In genomic region chr9:107307886-107308285, GRCm38 (mm10) we compare ENCODE assay signal across 8 mouse cellular contexts. TPM values are rescaled to one million over a fixed set of nuclear protein-coding genes. Genes with fewer than 3 reads are reported as not detected.
DNase-seq lines count a peak whose midpoint lies in the region.

No protein-coding gene starts in this region.

- DNase-seq in spleen, postnatal 36 days (ENCODE audit: low spot score in 2 of 2): peak; percentile 35 to 58
- no peak for DNase-seq in spleen, adult 18-20 months
- DNase-seq in heart, embryonic 10.5 days (ENCODE audit: low spot score): no peak
- peak; percentile 94 for DNase-seq in kidney, postnatal 10 days
- peak; percentile 81 for DNase-seq in lung, postnatal 10 days
- peak; percentile 83 for DNase-seq in yolk sac, embryonic 10.5 days (ENCODE audit: low spot score)
- DNase-seq in thymus, adult 18-20 months: no peak
- DNase-seq in cerebellum, postnatal 4 days (ENCODE audit: low spot score in 2 of 2): no peak

- H3K27me3 ChIP-seq in heart, embryonic 10.5 days (ENCODE audit: insufficient read depth, poor library complexity, severe bottlenecking): no peaks in the 10 kb centered on the region

- no peaks in the 10 kb centered on the region for H3K9me3 ChIP-seq in heart, embryonic 10.5 days

- peak overlapping the region; percentile 63 for H3K27ac ChIP-seq in heart, embryonic 10.5 days

- peaks cover 57% of the 10 kb centered on the region for H3K4me1 ChIP-seq in heart, embryonic 10.5 days

- H3K4me3 ChIP-seq in heart, embryonic 10.5 days: no peak overlapping the region

- 60% methylated on average over 12 of the region's 12 CpGs for WGBS in heart, embryonic 10.5 days

- no peaks in the 10 kb centered on the region for H3K36me3 ChIP-seq in heart, embryonic 10.5 days

RNA-seq across cellular contexts. Expression of gene Cish, which starts 12.1 kb away (rescaled TPM):
- 9.4 and 13.2 TPM in 2 replicates for polyA plus RNA-seq in heart, embryonic 10.5 days (2016; fragmentation: Nextera tagmentation; extraction: Ambion mirVana)

RNA-seq across cellular contexts. Expression of gene Mapkapk3, which starts 18.2 kb away (rescaled TPM):
- 7.1 and 10.1 TPM in 2 replicates for polyA plus RNA-seq in heart, embryonic 10.5 days (2016; fragmentation: Nextera tagmentation; extraction: Ambion mirVana)

RNA-seq across cellular contexts. Expression of gene Hemk1, which starts 30.3 kb away (rescaled TPM):
- polyA plus RNA-seq in heart, embryonic 10.5 days (2016; fragmentation: Nextera tagmentation; extraction: Ambion mirVana): 13.4 and 14.6 TPM in 2 replicates

RNA-seq across cellular contexts. Expression of gene 6430571L13Rik, which starts 32.5 kb away (rescaled TPM):
- polyA plus RNA-seq in heart, embryonic 10.5 days (2016; fragmentation: Nextera tagmentation; extraction: Ambion mirVana): 0.74 and 1.2 TPM in 2 replicates

Comparison
In these comparisons a context has a peak if more than half of its experiments do, and no peak if none do; other contexts are left out.
1. DNase-seq: peak in spleen, postnatal 36 days (2 of 2), kidney, postnatal 10 days (single experiment), lung, postnatal 10 days (single experiment) and yolk sac, embryonic 10.5 days (single experiment); none in spleen, adult 18-20 months (0 of 2), heart, embryonic 10.5 days (single experiment), thymus, adult 18-20 months (0 of 2) and cerebellum, postnatal 4 days (0 of 2).